Mouse (Mus musculus): ENCODE data around the gene Slc30a6. TPM values are rescaled to one million over a fixed set of nuclear protein-coding genes. Genes with fewer than 3 reads are reported as not detected.

Slc30a6 gene
- polyA plus RNA-seq, 1 experiment from 2014 or later, result 39.8 TPM

GRCm38 (mm10) chr17:74413324-74413723 is 17.9 kb downstream of the Slc30a6 start:
- H3K9me3 ChIP-seq, result no peaks in the 10 kb centered on the region
- ATAC-seq (ENCODE audit: insufficient read depth, low FRiP score, low read depth), result no peak
- H3K4me1 ChIP-seq, result no peaks in the 10 kb centered on the region
- no peak overlapping the region for H3K4me2 ChIP-seq
- H3K27me3 ChIP-seq (replicated peaks), result no peaks in the 10 kb centered on the region
- H3K9ac ChIP-seq, result no peak overlapping the region
- peaks cover 24% of the 10 kb centered on the region for H3K36me3 ChIP-seq
- WGBS, result 88% methylated on average over 8 of the region's 8 CpGs
- H3K4me3 ChIP-seq (replicated peaks), result no peak overlapping the region
- H3K27ac ChIP-seq, result no peak overlapping the region

- H3K36me3 ChIP-seq, result peaks cover 31% of the 10 kb centered on the region
- no peak overlapping the region for H3K27ac ChIP-seq
- H3K4me2 ChIP-seq, result no peak overlapping the region
- 63% methylated on average over 1 of the region's 1 CpGs for WGBS
- H3K4me3 ChIP-seq (replicated peaks), result no peak overlapping the region
- H3K27me3 ChIP-seq (replicated peaks), result no peaks in the 10 kb centered on the region
- H3K4me1 ChIP-seq, result no peaks in the 10 kb centered on the region
- no peak for ATAC-seq (ENCODE audit: insufficient read depth, low FRiP score, low read depth)
- no peaks in the 10 kb centered on the region for H3K9me3 ChIP-seq
- no peak overlapping the region for H3K9ac ChIP-seq
Measured at GRCm38 (mm10) chr17:74414671-74415070, 19.3 kb downstream of the Slc30a6 start.

- no peak overlapping the region for H3K9ac ChIP-seq
- WGBS, result 85% methylated on average over 8 of the region's 8 CpGs
- ATAC-seq (ENCODE audit: insufficient read depth, low FRiP score, low read depth), result no peak
- no peaks in the 10 kb centered on the region for H3K4me1 ChIP-seq
- peaks cover 35% of the 10 kb centered on the region for H3K36me3 ChIP-seq
- no peaks in the 10 kb centered on the region for H3K9me3 ChIP-seq
- H3K27me3 ChIP-seq (replicated peaks), result no peaks in the 10 kb centered on the region
- H3K4me3 ChIP-seq (replicated peaks), result no peak overlapping the region
- H3K27ac ChIP-seq, result no peak overlapping the region
- no peak overlapping the region for H3K4me2 ChIP-seq
Measured at GRCm38 (mm10) chr17:74416841-74417360, 21.5 kb downstream of the Slc30a6 start.

GRCm38 (mm10) chr17:74418171-74418570 is 22.8 kb downstream of the Slc30a6 start:
- H3K4me2 ChIP-seq, result no peak overlapping the region
- no peak overlapping the region for H3K4me3 ChIP-seq (replicated peaks)
- H3K9me3 ChIP-seq, result no peaks in the 10 kb centered on the region
- no peak overlapping the region for H3K9ac ChIP-seq
- H3K4me1 ChIP-seq, result no peaks in the 10 kb centered on the region
- no peak overlapping the region for H3K27ac ChIP-seq
- H3K36me3 ChIP-seq, result peaks cover 32% of the 10 kb centered on the region
- no peak for ATAC-seq (ENCODE audit: insufficient read depth, low FRiP score, low read depth)
- WGBS, result 43% methylated on average over 4 of the region's 4 CpGs
- H3K27me3 ChIP-seq (replicated peaks), result no peaks in the 10 kb centered on the region

DNA sequence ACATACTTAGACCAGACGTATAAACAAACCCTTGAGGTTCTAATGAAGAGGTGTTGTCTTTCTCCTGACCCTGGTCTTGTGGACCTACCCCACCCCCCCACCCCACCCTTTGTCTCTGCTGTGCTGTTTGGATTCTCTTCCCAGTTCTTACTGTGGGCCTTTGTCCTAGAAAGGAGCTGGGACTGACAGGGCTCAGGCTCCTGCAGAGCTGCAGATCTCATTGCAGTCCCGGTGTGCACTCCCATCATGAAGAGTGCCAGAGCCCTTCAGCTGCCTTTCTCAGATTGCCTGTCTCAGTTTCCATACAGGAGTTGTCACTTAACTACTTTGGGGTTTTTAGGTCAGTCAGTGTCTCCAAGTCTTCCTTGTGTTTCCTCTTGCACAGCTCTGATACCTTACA is 25.2 kb downstream of the Slc30a6 start:
- Histone ChIP-seq H3K9ac (no peak overlapping the region), H3K4me3 (replicated peaks) (no peak overlapping the region), H3K27ac (no peak overlapping the region), H3K4me2 (no peak overlapping the region), H3K36me3 (peaks cover 32% of the 10 kb centered on the region), H3K27me3 (replicated peaks) (no peaks in the 10 kb centered on the region), H3K9me3 (no peaks in the 10 kb centered on the region), H3K4me1 (no peaks in the 10 kb centered on the region)
- ATAC-seq (ENCODE audit: insufficient read depth, low FRiP score, low read depth), result no peak
- WGBS, result 71% methylated on average over 2 of the region's 2 CpGs

GRCm38 (mm10) chr17:74424401-74425005 is 29.1 kb downstream of the Slc30a6 start:
- H3K9me3 ChIP-seq, result no peaks in the 10 kb centered on the region
- no peak overlapping the region for H3K27ac ChIP-seq
- H3K4me1 ChIP-seq, result no peaks in the 10 kb centered on the region
- no peak for ATAC-seq (ENCODE audit: insufficient read depth, low FRiP score, low read depth)
- H3K4me3 ChIP-seq (replicated peaks), result no peak overlapping the region
- H3K27me3 ChIP-seq (replicated peaks), result no peaks in the 10 kb centered on the region
- WGBS, result 89% methylated on average over 12 of the region's 12 CpGs
- H3K36me3 ChIP-seq, result peaks cover 22% of the 10 kb centered on the region
- no peak overlapping the region for H3K4me2 ChIP-seq
- H3K9ac ChIP-seq, result no peak overlapping the region

DNA sequence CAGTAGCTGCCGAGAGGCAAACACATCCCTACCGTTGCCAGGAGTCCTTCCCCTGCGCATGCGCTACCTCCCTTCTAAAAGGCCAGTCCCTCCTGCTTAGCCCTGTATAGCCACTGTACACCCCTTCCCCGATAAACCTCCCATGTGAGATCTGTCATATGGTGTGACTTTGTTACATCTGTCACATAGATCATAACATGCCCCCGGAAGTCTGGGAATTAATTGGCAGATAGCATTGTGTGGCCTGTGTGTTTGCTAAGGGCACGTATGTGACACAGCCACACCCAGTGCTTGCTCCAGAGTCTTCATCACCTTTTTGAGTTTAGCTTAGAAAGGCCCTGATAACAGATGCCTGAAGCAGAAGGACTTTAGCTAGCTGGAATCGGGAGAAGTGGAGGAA is 34.7 kb downstream of the Slc30a6 start:
- peaks cover 4% of the 10 kb centered on the region; the same call in 1 of the 2 replicates for H3K36me3 ChIP-seq
- no peaks in the 10 kb centered on the region for H3K4me1 ChIP-seq
- no peaks in the 10 kb centered on the region for H3K9me3 ChIP-seq
- H3K4me3 ChIP-seq (replicated peaks), result no peak overlapping the region
- no peak overlapping the region for H3K4me2 ChIP-seq
- peak; percentile 73 for ATAC-seq (ENCODE audit: insufficient read depth, low FRiP score, low read depth)
- H3K27ac ChIP-seq, result 0 out of 2 replicates have a peak overlapping the region, but pooled peaks have one; percentile 16
- no peaks in the 10 kb centered on the region for H3K27me3 ChIP-seq (replicated peaks)
- WGBS, result 67% methylated on average over 8 of the region's 8 CpGs
- H3K9ac ChIP-seq, result no peak overlapping the region

DNA sequence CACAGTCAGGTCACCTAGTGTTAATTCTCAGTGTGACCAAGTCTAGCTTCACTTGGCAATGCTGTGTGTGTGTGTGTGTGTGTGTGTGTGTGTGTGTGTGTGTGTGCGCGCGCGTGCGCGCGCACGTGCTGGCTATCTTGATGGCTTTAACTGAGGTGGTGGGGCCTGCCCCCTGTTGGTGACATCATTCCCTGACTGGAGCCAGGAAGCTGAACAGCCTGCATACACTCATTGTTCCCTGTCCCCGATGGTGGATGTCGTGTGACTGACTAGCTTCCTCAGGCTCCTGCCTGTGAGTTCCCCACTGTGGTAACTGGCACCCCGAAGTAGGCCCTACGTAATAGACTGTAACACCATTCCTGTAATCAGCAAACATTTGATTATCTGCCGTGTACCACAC is 36.1 kb downstream of the Slc30a6 start:
- Histone ChIP-seq H3K27ac (no peak overlapping the region), H3K4me1 (no peaks in the 10 kb centered on the region), H3K27me3 (replicated peaks) (no peaks in the 10 kb centered on the region), H3K4me3 (replicated peaks) (no peak overlapping the region), H3K9ac (no peak overlapping the region), H3K36me3 (peaks cover 4% of the 10 kb centered on the region; the same call in 1 of the 2 replicates), H3K4me2 (no peak overlapping the region), H3K9me3 (no peaks in the 10 kb centered on the region)
- WGBS, result 67% methylated on average over 13 of the region's 13 CpGs
- no peak; the same call in 1 of the 2 replicates for ATAC-seq (ENCODE audit: insufficient read depth, low FRiP score, low read depth)

- Histone ChIP-seq H3K4me2 (no peak overlapping the region), H3K4me1 (no peaks in the 10 kb centered on the region), H3K9ac (no peak overlapping the region), H3K27ac (no peak overlapping the region), H3K27me3 (replicated peaks) (no peaks in the 10 kb centered on the region), H3K4me3 (replicated peaks) (no peak overlapping the region), H3K9me3 (no peaks in the 10 kb centered on the region), H3K36me3 (peaks cover 4% of the 10 kb centered on the region; the same call in 1 of the 2 replicates)
- WGBS, result 88% methylated on average over 5 of the region's 5 CpGs
- no peak for ATAC-seq (ENCODE audit: insufficient read depth, low FRiP score, low read depth)
Measured at GRCm38 (mm10) chr17:74432631-74433030, 37.2 kb downstream of the Slc30a6 start.

- no peaks in the 10 kb centered on the region for H3K9me3 ChIP-seq
- no peak overlapping the region for H3K27ac ChIP-seq
- H3K4me1 ChIP-seq, result no peaks in the 10 kb centered on the region
- no peaks in the 10 kb centered on the region for H3K27me3 ChIP-seq (replicated peaks)
- no peak overlapping the region for H3K4me2 ChIP-seq
- ATAC-seq (ENCODE audit: insufficient read depth, low FRiP score, low read depth), result peak; percentile 71
- H3K4me3 ChIP-seq (replicated peaks), result no peak overlapping the region
- H3K36me3 ChIP-seq, result no peaks in the 10 kb centered on the region
- H3K9ac ChIP-seq, result no peak overlapping the region
- WGBS, result 76% methylated on average over 9 of the region's 9 CpGs
Measured at GRCm38 (mm10) chr17:74437762-74438161, 42.4 kb downstream of the Slc30a6 start.

GRCm38 (mm10) chr17:74440486-74440885 is 45.1 kb downstream of the Slc30a6 start:
- Histone ChIP-seq H3K27me3 (replicated peaks) (no peaks in the 10 kb centered on the region), H3K4me2 (no peak overlapping the region), H3K9me3 (no peaks in the 10 kb centered on the region), H3K4me3 (replicated peaks) (no peak overlapping the region), H3K4me1 (no peaks in the 10 kb centered on the region), H3K36me3 (no peaks in the 10 kb centered on the region), H3K9ac (no peak overlapping the region), H3K27ac (no peak overlapping the region)
- WGBS, result 67% methylated on average over 5 of the region's 5 CpGs
- ATAC-seq (ENCODE audit: insufficient read depth, low FRiP score, low read depth), result no peak

DNA sequence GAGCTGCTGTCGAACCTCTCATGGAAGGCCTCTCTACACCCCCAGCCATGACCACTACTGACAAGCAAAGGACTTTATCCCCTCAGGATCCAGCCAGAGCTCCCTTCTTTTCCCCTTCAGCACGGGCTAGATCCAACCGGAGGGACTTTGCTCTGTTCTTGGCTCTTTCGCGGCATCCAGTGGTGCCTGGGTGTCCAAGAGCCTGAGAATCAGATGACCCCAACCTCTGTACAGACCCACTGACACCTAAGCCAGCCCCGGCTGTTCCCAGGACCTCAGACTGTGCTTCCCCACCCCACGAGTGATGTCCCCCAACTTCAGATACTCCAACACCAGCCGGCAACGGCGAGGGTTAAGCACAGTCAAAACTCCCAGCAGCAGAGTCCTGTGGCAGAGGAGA is 54.4 kb downstream of the Slc30a6 start:
- ATAC-seq (ENCODE audit: insufficient read depth, low FRiP score, low read depth), result no peak
- H3K4me1 ChIP-seq, result no peaks in the 10 kb centered on the region
- H3K9ac ChIP-seq, result no peak overlapping the region
- no peak overlapping the region for H3K4me2 ChIP-seq
- H3K36me3 ChIP-seq, result no peaks in the 10 kb centered on the region
- H3K9me3 ChIP-seq, result no peaks in the 10 kb centered on the region
- H3K27ac ChIP-seq, result no peak overlapping the region
- WGBS, result 90% methylated on average over 10 of the region's 10 CpGs
- no peaks in the 10 kb centered on the region for H3K27me3 ChIP-seq (replicated peaks)
- H3K4me3 ChIP-seq (replicated peaks), result no peak overlapping the region

- WGBS, result 64% methylated on average over 3 of the region's 3 CpGs
- no peak for ATAC-seq (ENCODE audit: insufficient read depth, low FRiP score, low read depth)
Measured at GRCm38 (mm10) chr17:74453928-74454327, 58.5 kb downstream of the Slc30a6 start.

More at GRCm38 (mm10) chr17:74453928-74454327, 58.5 kb downstream of the Slc30a6 start:
- no peak overlapping the region for H3K9ac ChIP-seq
- no peaks in the 10 kb centered on the region for H3K27me3 ChIP-seq (replicated peaks)
- H3K27ac ChIP-seq, result no peak overlapping the region
- H3K4me1 ChIP-seq, result no peaks in the 10 kb centered on the region
- no peak overlapping the region for H3K4me3 ChIP-seq (replicated peaks)
- H3K9me3 ChIP-seq, result no peaks in the 10 kb centered on the region
- no peaks in the 10 kb centered on the region for H3K36me3 ChIP-seq
- no peak overlapping the region for H3K4me2 ChIP-seq
